Mouse (Mus musculus): ENCODE results near the gene Grap. TPM values are rescaled to one million over a fixed set of nuclear protein-coding genes. Genes with fewer than 3 reads are reported as not detected.
"Not testable (repeated sequence)": the region's sequence is repeated elsewhere in the genome, so short reads cannot be mapped to it uniquely, and the experiment has no call there.

Gene Grap
- total and polyA plus RNA-seq, 2 experiments from 2014 or later: 5.6 to 6.9 TPM

GRCm38 (mm10) chr11:61620254-61620670, 32.8 kb upstream of the Grap start:
- peak overlapping the region; percentile 36 for H3K4me3 ChIP-seq (ENCODE audit: low read depth, low read length)
- WGBS: 2% methylated on average over 17 of the region's 17 CpGs
- H3K4me2 ChIP-seq (ENCODE audit: low read depth): peak overlapping the region; percentile 67
- peak overlapping the region; percentile 49 for H3K9ac ChIP-seq
- peak; percentile 83 for DNase-seq
- no peaks in the 10 kb centered on the region for H3K36me3 ChIP-seq (ENCODE audit: insufficient read depth)
- peaks cover 3% of the 10 kb centered on the region; the same call in 1 of the 2 replicates for H3K4me1 ChIP-seq (ENCODE audit: insufficient read depth)
- no peaks in the 10 kb centered on the region for H3K27me3 ChIP-seq (ENCODE audit: insufficient read depth, low read length)
- peak; percentile 87 for TF ChIP-seq CTCF (IDR thresholded peaks at IDR 0.05; ENCODE audit: low read depth)
- peak overlapping the region; percentile 15; the same call in 1 of the 2 replicates for H3K27ac ChIP-seq (ENCODE audit: low read depth, low read length)
- no peaks in the 10 kb centered on the region for H3K9me3 ChIP-seq (ENCODE audit: low read length)
- ATAC-seq: peak; percentile 78

GRCm38 (mm10) chr11:61620762-61621161, 32.3 kb upstream of the Grap start:
- H3K36me3 ChIP-seq (ENCODE audit: insufficient read depth): no peaks in the 10 kb centered on the region
- 56% methylated on average over 8 of the region's 8 CpGs for WGBS
- no peak for ATAC-seq
- no peak for DNase-seq
- no peak overlapping the region for H3K27ac ChIP-seq (ENCODE audit: low read depth, low read length)
- peak overlapping the region; percentile 67 for H3K4me2 ChIP-seq (ENCODE audit: low read depth)
- peaks cover 2% of the 10 kb centered on the region; the same call in 1 of the 2 replicates for H3K4me1 ChIP-seq (ENCODE audit: insufficient read depth)
- peak overlapping the region; percentile 36 for H3K4me3 ChIP-seq (ENCODE audit: low read depth, low read length)
- no peaks in the 10 kb centered on the region for H3K27me3 ChIP-seq (ENCODE audit: insufficient read depth, low read length)
- H3K9ac ChIP-seq: no peak overlapping the region
- no peaks in the 10 kb centered on the region for H3K9me3 ChIP-seq (ENCODE audit: low read length)
- TF ChIP-seq CTCF (IDR thresholded peaks at IDR 0.05; ENCODE audit: low read depth): no peak

GRCm38 (mm10) chr11:61625136-61625535, 27.9 kb upstream of the Grap start:
- Histone ChIP-seq H3K9ac (no peak overlapping the region), H3K4me3 (ENCODE audit: low read depth, low read length) (no peak overlapping the region), H3K27ac (ENCODE audit: low read depth, low read length) (no peak overlapping the region), H3K4me2 (ENCODE audit: low read depth) (no peak overlapping the region), H3K36me3 (ENCODE audit: insufficient read depth) (no peaks in the 10 kb centered on the region), H3K4me1 (ENCODE audit: insufficient read depth) (no peaks in the 10 kb centered on the region), H3K9me3 (ENCODE audit: low read length) (0 out of 2 replicates have a peak, but pooled peaks cover 3% of the 10 kb centered on the region), H3K27me3 (ENCODE audit: insufficient read depth, low read length) (no peaks in the 10 kb centered on the region)
- 55% methylated on average over 7 of the region's 7 CpGs for WGBS
- peak; percentile 67 for DNase-seq
- TF ChIP-seq CTCF (IDR thresholded peaks at IDR 0.05; ENCODE audit: low read depth): no peak
- ATAC-seq: peak; percentile 81

GRCm38 (mm10) chr11:61626509-61626908, 26.6 kb upstream of the Grap start:
- H3K27me3 ChIP-seq (ENCODE audit: insufficient read depth, low read length): no peaks in the 10 kb centered on the region
- ATAC-seq: no peak
- H3K4me1 ChIP-seq (ENCODE audit: insufficient read depth): no peaks in the 10 kb centered on the region
- no peak overlapping the region for H3K4me2 ChIP-seq (ENCODE audit: low read depth)
- H3K9me3 ChIP-seq (ENCODE audit: low read length): 0 out of 2 replicates have a peak, but pooled peaks cover 4% of the 10 kb centered on the region
- no peak for DNase-seq
- H3K4me3 ChIP-seq (ENCODE audit: low read depth, low read length): no peak overlapping the region
- H3K27ac ChIP-seq (ENCODE audit: low read depth, low read length): no peak overlapping the region
- no peak overlapping the region for H3K9ac ChIP-seq
- no peak for TF ChIP-seq CTCF (IDR thresholded peaks at IDR 0.05; ENCODE audit: low read depth)
- H3K36me3 ChIP-seq (ENCODE audit: insufficient read depth): no peaks in the 10 kb centered on the region
- WGBS: 100% methylated on average over 1 of the region's 1 CpGs

GRCm38 (mm10) chr11:61629621-61630020, 23.4 kb upstream of the Grap start:
- TF ChIP-seq CTCF (IDR thresholded peaks at IDR 0.05; ENCODE audit: low read depth): peak; percentile 38
- Histone ChIP-seq H3K4me3 (ENCODE audit: low read depth, low read length) (no peak overlapping the region), H3K9me3 (ENCODE audit: low read length) (0 out of 2 replicates have a peak, but pooled peaks cover 4% of the 10 kb centered on the region), H3K4me2 (ENCODE audit: low read depth) (no peak overlapping the region), H3K27me3 (ENCODE audit: insufficient read depth, low read length) (no peaks in the 10 kb centered on the region), H3K9ac (no peak overlapping the region), H3K27ac (ENCODE audit: low read depth, low read length) (no peak overlapping the region), H3K4me1 (ENCODE audit: insufficient read depth) (no peaks in the 10 kb centered on the region), H3K36me3 (ENCODE audit: insufficient read depth) (no peaks in the 10 kb centered on the region)
- no peak for DNase-seq
- no peak for ATAC-seq
- 68% methylated on average over 3 of the region's 3 CpGs for WGBS

- not testable (repeated sequence) for H3K36me3 ChIP-seq (ENCODE audit: insufficient read depth); H3K4me2 ChIP-seq (ENCODE audit: low read depth); H3K9ac ChIP-seq; H3K4me1 ChIP-seq (ENCODE audit: insufficient read depth); ATAC-seq; H3K27me3 ChIP-seq (ENCODE audit: insufficient read depth, low read length); DNase-seq; H3K27ac ChIP-seq (ENCODE audit: low read depth, low read length); H3K4me3 ChIP-seq (ENCODE audit: low read depth, low read length); H3K9me3 ChIP-seq (ENCODE audit: low read length)
- WGBS: 97% methylated on average over 3 of the region's 4 CpGs
These were observed 16.8 kb upstream of the Grap start for GRCm38 (mm10) chr11:61636309-61636708.

GRCm38 (mm10) chr11:61637413-61637812, 15.7 kb upstream of the Grap start:
- DNase-seq: no peak

More at GRCm38 (mm10) chr11:61637413-61637812, 15.7 kb upstream of the Grap start:
- 40% methylated on average over 1 of the region's 1 CpGs for WGBS
- TF ChIP-seq CTCF (IDR thresholded peaks at IDR 0.05; ENCODE audit: low read depth): no peak
- Histone ChIP-seq H3K27me3 (ENCODE audit: insufficient read depth, low read length) (no peaks in the 10 kb centered on the region), H3K4me3 (ENCODE audit: low read depth, low read length) (no peak overlapping the region), H3K4me1 (ENCODE audit: insufficient read depth) (no peaks in the 10 kb centered on the region), H3K9ac (no peak overlapping the region), H3K36me3 (ENCODE audit: insufficient read depth) (no peaks in the 10 kb centered on the region), H3K9me3 (ENCODE audit: low read length) (no peaks in the 10 kb centered on the region), H3K27ac (ENCODE audit: low read depth, low read length) (no peak overlapping the region), H3K4me2 (ENCODE audit: low read depth) (no peak overlapping the region)
- ATAC-seq: no peak
